Mouse (Mus musculus) kidney, adult 2 months (tissue): ENCODE data around the gene Dstyk.
"Not testable (repeated sequence)": the region's sequence is repeated elsewhere in the genome, so short reads cannot be mapped to it uniquely, and the experiment has no call there.

Source experiments
- CTCF ChIP-seq: fragments of 200-500 bp; conservative IDR thresholded peaks from 2 replicates; pipeline ENCODE4 v1.5.1; 2011; ENCODE audit warnings: low read depth, mild to moderate bottlenecking, control low read depth, low read length, moderate library complexity, mixed read lengths; ENCODE audit not compliant: insufficient read depth, insufficient read length
- POLR2A ChIP-seq: fragments of 200-500 bp; IDR thresholded peaks from one replicate; pipeline ENCODE4 v1.6.1; 2011; ENCODE audit warnings: low read depth, low read length, control low read depth

DNA sequence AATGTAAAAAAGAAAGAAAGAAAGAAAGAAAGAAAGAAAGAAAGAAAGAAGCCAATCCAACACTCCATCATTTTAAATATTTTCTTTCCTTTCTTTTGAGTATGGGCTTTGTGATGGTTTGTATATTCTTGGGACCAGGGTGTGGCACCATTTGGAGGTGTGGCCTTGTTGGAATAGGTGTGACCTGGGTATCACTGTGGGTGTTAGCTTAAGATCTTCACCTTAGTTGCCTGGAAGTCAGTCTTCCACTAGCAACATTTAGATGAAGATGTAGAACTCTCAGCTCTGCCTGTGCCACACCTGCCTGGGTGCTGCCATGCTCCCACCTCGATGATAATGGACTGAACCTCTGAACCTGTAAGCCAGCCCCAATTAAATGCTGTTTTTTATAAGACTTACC lies 52.7 kb downstream of the Dstyk start:
- not testable (repeated sequence) for TF ChIP-seq CTCF, POLR2A
